Mouse (Mus musculus): ENCODE measurements at regions not wholly inside any gene's neighbourhood (a gene's known extent, or its start where the extent isn't known, plus 50 kb on each side); places are given as distances from the start of the nearest gene placed in this dataset.
"Not testable (repeated sequence)": the region's sequence is repeated elsewhere in the genome, so short reads cannot be mapped to it uniquely, and the experiment has no call there.

GRCm38 (mm10) chrX:15322207-15322839 is 1111.4 kb downstream of the H2al1n start:
- peak; percentile 78 for DNase-seq (ENCODE audit: low read depth, low spot score)

- DNase-seq (ENCODE audit: low read depth, low spot score): no peak
Observed at GRCm38 (mm10) chrX:15322958-15323357, 1112.0 kb downstream of the H2al1n start.

- DNase-seq (ENCODE audit: low read depth, low spot score): not testable (repeated sequence)
Observed at GRCm38 (mm10) chrX:15365135-15365534, 1154.2 kb downstream of the H2al1n start.
